Mouse (Mus musculus): ENCODE measurements at regions not wholly inside any gene's neighbourhood (a gene's known extent, or its start where the extent isn't known, plus 50 kb on each side); places are given as distances from the start of the nearest gene placed in this dataset.

- H3K9me3 ChIP-seq (ENCODE audit: control insufficient read depth, low read length): no peaks in the 10 kb centered on the region
- 31% methylated on average over 5 of the region's 5 CpGs for WGBS
- no peaks in the 10 kb centered on the region for H3K36me3 ChIP-seq (ENCODE audit: control insufficient read depth, insufficient read depth, low read length)
- H3K27ac ChIP-seq (ENCODE audit: low read depth, low read length): no peak overlapping the region
- no peak overlapping the region for H3K9ac ChIP-seq (ENCODE audit: low read length)
- H3K27me3 ChIP-seq (ENCODE audit: control insufficient read depth, insufficient read depth, low read length): peaks cover 10% of the 10 kb centered on the region
- no peaks in the 10 kb centered on the region for H3K4me1 ChIP-seq (ENCODE audit: control insufficient read depth, insufficient read depth, low read length)
- DNase-seq (ENCODE audit: low spot score) (peak; percentile 17), ATAC-seq (ENCODE audit: insufficient read depth, low FRiP score, low TSS enrichment) (no peak)
- no peak overlapping the region for H3K4me2 ChIP-seq (ENCODE audit: low read depth)
- no peak overlapping the region for H3K4me3 ChIP-seq (ENCODE audit: low read depth, low read length)
These were observed 98.7 kb upstream of the Zic3 start for GRCm38 (mm10) chrX:57923836-57924235.

GRCm38 (mm10) chrX:57935621-57936020, 86.9 kb upstream of the Zic3 start:
- Histone ChIP-seq H3K4me1 (ENCODE audit: control insufficient read depth, insufficient read depth, low read length) (no peaks in the 10 kb centered on the region), H3K27ac (ENCODE audit: low read depth, low read length) (no peak overlapping the region), H3K4me2 (ENCODE audit: low read depth) (no peak overlapping the region), H3K36me3 (ENCODE audit: control insufficient read depth, insufficient read depth, low read length) (no peaks in the 10 kb centered on the region), H3K9ac (ENCODE audit: low read length) (no peak overlapping the region), H3K9me3 (ENCODE audit: control insufficient read depth, low read length) (no peaks in the 10 kb centered on the region), H3K4me3 (ENCODE audit: low read depth, low read length) (no peak overlapping the region), H3K27me3 (ENCODE audit: control insufficient read depth, insufficient read depth, low read length) (no peaks in the 10 kb centered on the region)
- ATAC-seq (ENCODE audit: insufficient read depth, low FRiP score, low TSS enrichment): no peak
- no peak for DNase-seq (ENCODE audit: low spot score)
- WGBS: 60% methylated on average over 3 of the region's 3 CpGs

DNA sequence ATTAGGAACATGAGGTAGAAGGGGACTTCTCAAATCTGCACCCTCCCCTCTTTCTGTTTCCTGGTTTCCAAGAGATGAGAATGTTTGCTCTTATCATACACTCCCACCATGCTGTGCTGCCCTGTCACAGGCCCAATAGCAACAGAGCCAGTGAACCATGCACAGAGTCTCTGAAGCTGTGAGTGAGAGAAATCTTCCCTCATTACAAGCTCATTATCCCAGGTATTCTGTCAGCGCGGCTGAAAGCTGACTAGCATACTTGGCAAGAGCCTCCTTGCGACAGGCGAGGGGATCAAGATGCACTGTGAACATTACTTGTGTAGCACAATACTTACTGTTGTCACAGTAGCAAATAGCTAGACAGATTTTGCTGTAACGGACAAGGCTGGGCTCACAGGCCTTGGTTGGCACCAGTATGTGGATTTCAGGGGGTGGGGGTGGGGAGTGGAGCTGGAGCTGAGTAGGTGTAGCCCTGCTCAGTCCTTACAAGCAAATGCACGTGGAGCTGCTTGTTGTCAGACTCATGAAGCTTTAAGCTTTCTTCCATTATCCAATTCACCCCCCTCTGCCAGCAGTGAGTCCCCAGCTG, 84.2 kb upstream of the Zic3 start:
- no peaks in the 10 kb centered on the region for H3K36me3 ChIP-seq (ENCODE audit: control insufficient read depth, insufficient read depth, low read length)
- ATAC-seq (ENCODE audit: insufficient read depth, low FRiP score, low TSS enrichment): no peak
- H3K27me3 ChIP-seq (ENCODE audit: control insufficient read depth, insufficient read depth, low read length): no peaks in the 10 kb centered on the region
- H3K4me2 ChIP-seq (ENCODE audit: low read depth): no peak overlapping the region
- no peaks in the 10 kb centered on the region for H3K9me3 ChIP-seq (ENCODE audit: control insufficient read depth, low read length)
- H3K4me1 ChIP-seq (ENCODE audit: control insufficient read depth, insufficient read depth, low read length): no peaks in the 10 kb centered on the region
- no peak for DNase-seq (ENCODE audit: low spot score)
- no peak overlapping the region for H3K4me3 ChIP-seq (ENCODE audit: low read depth, low read length)
- 48% methylated on average over 6 of the region's 6 CpGs for WGBS
- H3K27ac ChIP-seq (ENCODE audit: low read depth, low read length): no peak overlapping the region
- no peak overlapping the region for H3K9ac ChIP-seq (ENCODE audit: low read length)

- no peaks in the 10 kb centered on the region for H3K4me1 ChIP-seq (ENCODE audit: control insufficient read depth, insufficient read depth, low read length)
- no peak overlapping the region for H3K9ac ChIP-seq (ENCODE audit: low read length)
- no peak overlapping the region for H3K4me2 ChIP-seq (ENCODE audit: low read depth)
- no peaks in the 10 kb centered on the region for H3K27me3 ChIP-seq (ENCODE audit: control insufficient read depth, insufficient read depth, low read length)
- H3K9me3 ChIP-seq (ENCODE audit: control insufficient read depth, low read length): no peaks in the 10 kb centered on the region
- H3K4me3 ChIP-seq (ENCODE audit: low read depth, low read length): no peak overlapping the region
- ATAC-seq (ENCODE audit: insufficient read depth, low FRiP score, low TSS enrichment) (no peak), DNase-seq (ENCODE audit: low spot score) (no peak)
- WGBS: 47% methylated on average over 2 of the region's 2 CpGs
- H3K36me3 ChIP-seq (ENCODE audit: control insufficient read depth, insufficient read depth, low read length): no peaks in the 10 kb centered on the region
- no peak overlapping the region for H3K27ac ChIP-seq (ENCODE audit: low read depth, low read length)
These were observed 71.6 kb upstream of the Zic3 start for GRCm38 (mm10) chrX:57950896-57951295.

DNA sequence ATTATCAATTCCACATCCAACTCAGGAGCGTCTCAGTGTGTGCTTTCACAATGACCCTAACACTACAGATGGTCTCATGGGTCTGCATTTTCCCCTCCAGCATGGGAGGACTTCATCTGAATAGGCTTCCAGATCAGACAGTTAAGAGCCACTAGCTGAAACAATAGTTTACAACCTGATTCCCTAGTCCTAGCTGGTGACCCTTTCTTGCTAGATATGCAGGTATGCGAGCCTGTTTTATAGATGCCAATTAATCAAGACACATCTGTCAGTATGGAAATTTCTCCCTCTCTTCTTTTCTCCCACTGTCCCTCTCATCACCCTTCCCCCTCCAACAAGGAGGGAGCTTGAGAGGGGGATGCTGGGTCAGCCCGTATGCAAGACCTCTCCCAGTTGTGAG, 71.2 kb upstream of the Zic3 start:
- no peaks in the 10 kb centered on the region for H3K36me3 ChIP-seq (ENCODE audit: control insufficient read depth, insufficient read depth, low read length)
- no peak overlapping the region for H3K9ac ChIP-seq (ENCODE audit: low read length)
- no peak overlapping the region for H3K4me2 ChIP-seq (ENCODE audit: low read depth)
- DNase-seq (ENCODE audit: low spot score) (no peak), ATAC-seq (ENCODE audit: insufficient read depth, low FRiP score, low TSS enrichment) (no peak)
- H3K27me3 ChIP-seq (ENCODE audit: control insufficient read depth, insufficient read depth, low read length): no peaks in the 10 kb centered on the region
- no peak overlapping the region for H3K27ac ChIP-seq (ENCODE audit: low read depth, low read length)
- WGBS: 19% methylated on average over 3 of the region's 3 CpGs
- no peaks in the 10 kb centered on the region for H3K4me1 ChIP-seq (ENCODE audit: control insufficient read depth, insufficient read depth, low read length)
- H3K4me3 ChIP-seq (ENCODE audit: low read depth, low read length): no peak overlapping the region
- H3K9me3 ChIP-seq (ENCODE audit: control insufficient read depth, low read length): no peaks in the 10 kb centered on the region

- no peaks in the 10 kb centered on the region for H3K27me3 ChIP-seq (ENCODE audit: control insufficient read depth, insufficient read depth, low read length)
- no peaks in the 10 kb centered on the region for H3K36me3 ChIP-seq (ENCODE audit: control insufficient read depth, insufficient read depth, low read length)
- DNase-seq (ENCODE audit: low spot score) (no peak), ATAC-seq (ENCODE audit: insufficient read depth, low FRiP score, low TSS enrichment) (no peak)
- no peak overlapping the region for H3K4me2 ChIP-seq (ENCODE audit: low read depth)
- WGBS: 36% methylated on average over 3 of the region's 3 CpGs
- H3K27ac ChIP-seq (ENCODE audit: low read depth, low read length): no peak overlapping the region
- no peak overlapping the region for H3K9ac ChIP-seq (ENCODE audit: low read length)
- no peaks in the 10 kb centered on the region for H3K4me1 ChIP-seq (ENCODE audit: control insufficient read depth, insufficient read depth, low read length)
- H3K9me3 ChIP-seq (ENCODE audit: control insufficient read depth, low read length): no peaks in the 10 kb centered on the region
- no peak overlapping the region for H3K4me3 ChIP-seq (ENCODE audit: low read depth, low read length)
These were observed 67.8 kb upstream of the Zic3 start for GRCm38 (mm10) chrX:57954594-57955185.
